Mouse (Mus musculus) embryonic fibroblast, embryonic 13.5 days (primary cell): Measurements from ENCODE around the gene Slc17a9.

Experiments
- CTCF ChIP-seq: IDR thresholded peaks from 2 replicates; pipeline ENCODE4 v1.5.1; 2011; ENCODE audit warnings: mild to moderate bottlenecking, control low read depth, low read length, moderate library complexity, borderline replicate concordance; ENCODE audit not compliant: insufficient read depth
- POLR2A ChIP-seq: IDR thresholded peaks from 2 replicates; pipeline ENCODE4 v1.6.1; 2011; ENCODE audit warnings: low read depth, mild to moderate bottlenecking, control low read depth, low read length, moderate library complexity

- no peak for TF ChIP-seq CTCF
- TF ChIP-seq POLR2A, result no peak
These were observed 18.3 kb downstream of the Slc17a9 start for GRCm38 (mm10) chr2:180743321-180743720.
